Mouse (Mus musculus) B cell, adult (primary cell): Measurements from ENCODE around the gene Sema3e. TPM values are rescaled to one million over a fixed set of nuclear protein-coding genes. Genes with fewer than 3 reads are reported as not detected.

Experiments used
- total RNA-seq: library from RNA; stranded (reverse); gene quantifications from 4 replicates; pipeline ENCODE4 v1.2.4, GENCODE M21; 2023; ENCODE audit not compliant: inconsistent age

Sema3e gene
- total RNA-seq, result not detected in 4 replicates

GRCm38 (mm10) chr5:14025205-14026124 lies at the start of gene Sema3e:
Gene Sema3e (plus strand): TSS chr5:14025276.

Other genes starting within 250 kb of the Sema3e start
- not detected in 4 replicates for gene Speer3, start 233.7 kb upstream of the Sema3e start, total RNA-seq